Mouse (Mus musculus): ENCODE results near the gene Rpgrip1. TPM values are rescaled to one million over a fixed set of nuclear protein-coding genes. Genes with fewer than 3 reads are reported as not detected.

The Rpgrip1 gene
- polyA plus RNA-seq, 1 experiment from 2014 or later: 32.6 TPM

DNA sequence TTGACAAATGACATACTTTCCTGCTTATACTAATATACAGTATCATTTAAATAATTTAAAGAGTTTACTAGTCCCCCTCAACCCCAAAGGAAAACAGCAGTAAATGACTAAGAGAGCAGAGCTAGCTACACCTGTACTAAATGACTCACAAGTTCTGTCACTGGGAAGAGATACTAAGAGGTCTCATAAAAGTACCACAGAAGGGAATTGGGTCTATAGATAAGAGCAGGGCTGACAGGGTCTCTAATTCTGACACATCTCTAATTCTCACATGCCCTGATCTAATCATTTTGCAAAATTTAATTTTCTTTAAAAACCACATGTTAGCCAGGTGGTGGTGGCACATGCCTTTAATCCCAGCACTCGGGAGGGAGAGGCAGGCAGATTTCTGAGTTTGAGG, 78.3 kb downstream of the Rpgrip1 start:
- Histone ChIP-seq H3K27ac (replicated peaks in 1 of 2; ENCODE audit: control insufficient read depth in 1 of 2, insufficient read depth in 1 of 2, low read depth in 2 of 2, low read length in 2 of 2) (no peak overlapping the region), H3K4me1 (ENCODE audit: control insufficient read depth in 2 of 2, insufficient read depth in 2 of 2, low read length in 2 of 2) (no peaks in the 10 kb centered on the region), H3K4me2 (ENCODE audit: low read length) (no peak overlapping the region), H3K4me3 (ENCODE audit: control insufficient read depth in 1 of 2, insufficient read depth in 1 of 2, low read depth in 1 of 2, low read length in 2 of 2) (no peak overlapping the region), H3K9me3 (ENCODE audit: control insufficient read depth, low read length) (no peaks in the 10 kb centered on the region), H3K36me3 (ENCODE audit: control insufficient read depth, insufficient read depth, low read length) (peaks cover 16% of the 10 kb centered on the region), H3K27me3 (ENCODE audit: control insufficient read depth, insufficient read depth, low read length) (no peaks in the 10 kb centered on the region), H3K9ac (ENCODE audit: low read length) (no peak overlapping the region)
- 69% methylated on average over 1 of the region's 1 CpGs for WGBS
- no peak for ATAC-seq (ENCODE audit: insufficient number of reproducible peaks, insufficient read depth, low FRiP score, low read depth)

- no peak overlapping the region for H3K4me3 ChIP-seq (ENCODE audit: control insufficient read depth in 1 of 2, insufficient read depth in 1 of 2, low read depth in 1 of 2, low read length in 2 of 2)
- no peaks in the 10 kb centered on the region for H3K27me3 ChIP-seq (ENCODE audit: control insufficient read depth, insufficient read depth, low read length)
- H3K4me2 ChIP-seq (ENCODE audit: low read length): no peak overlapping the region
- no peak for ATAC-seq (ENCODE audit: insufficient number of reproducible peaks, insufficient read depth, low FRiP score, low read depth)
- WGBS: 82% methylated on average over 2 of the region's 2 CpGs
- H3K9me3 ChIP-seq (ENCODE audit: control insufficient read depth, low read length): no peaks in the 10 kb centered on the region
- H3K4me1 ChIP-seq (ENCODE audit: control insufficient read depth in 2 of 2, insufficient read depth in 2 of 2, low read length in 2 of 2): no peaks in the 10 kb centered on the region; a peak in 1 of 4 replicates
- H3K9ac ChIP-seq (ENCODE audit: low read length): no peak overlapping the region
- H3K27ac ChIP-seq (replicated peaks in 1 of 2; ENCODE audit: control insufficient read depth in 1 of 2, insufficient read depth in 1 of 2, low read depth in 2 of 2, low read length in 2 of 2): no peak overlapping the region
- H3K36me3 ChIP-seq (ENCODE audit: control insufficient read depth, insufficient read depth, low read length): peaks cover 16% of the 10 kb centered on the region
Measured at GRCm38 (mm10) chr14:52189519-52189918, 79.0 kb downstream of the Rpgrip1 start.

GRCm38 (mm10) chr14:52190740-52191359, 80.3 kb downstream of the Rpgrip1 start:
- Histone ChIP-seq H3K9me3 (ENCODE audit: control insufficient read depth, low read length) (no peaks in the 10 kb centered on the region), H3K4me2 (ENCODE audit: low read length) (no peak overlapping the region), H3K4me3 (ENCODE audit: control insufficient read depth in 1 of 2, insufficient read depth in 1 of 2, low read depth in 1 of 2, low read length in 2 of 2) (no peak overlapping the region), H3K9ac (ENCODE audit: low read length) (no peak overlapping the region), H3K27me3 (ENCODE audit: control insufficient read depth, insufficient read depth, low read length) (no peaks in the 10 kb centered on the region), H3K4me1 (ENCODE audit: control insufficient read depth in 2 of 2, insufficient read depth in 2 of 2, low read length in 2 of 2) (peaks cover 0 to 7% of the 10 kb centered on the region in 2 experiments; a peak in 2 of 4 replicates), H3K36me3 (ENCODE audit: control insufficient read depth, insufficient read depth, low read length) (peaks cover 16% of the 10 kb centered on the region), H3K27ac (replicated peaks in 1 of 2; ENCODE audit: control insufficient read depth in 1 of 2, insufficient read depth in 1 of 2, low read depth in 2 of 2, low read length in 2 of 2) (no peak overlapping the region)
- ATAC-seq (ENCODE audit: insufficient number of reproducible peaks, insufficient read depth, low FRiP score, low read depth): no peak

DNA sequence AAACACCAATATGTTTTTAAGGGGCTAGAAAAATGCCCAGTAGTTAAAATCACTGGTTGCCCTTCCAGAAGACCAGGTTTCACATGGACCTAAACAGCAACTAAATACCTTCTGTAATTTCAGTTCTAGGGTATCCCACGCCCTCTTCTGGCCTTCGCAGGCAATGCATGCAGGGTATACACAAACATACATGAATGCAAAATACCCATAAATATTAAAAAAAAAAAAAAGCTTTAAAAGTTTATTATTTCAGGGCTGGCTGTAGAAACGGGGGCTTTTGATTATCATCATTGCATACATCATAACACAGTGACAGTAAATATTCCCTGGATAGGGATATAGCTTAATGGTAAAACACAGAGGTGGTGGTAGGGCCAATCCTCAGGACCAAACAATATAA, 85.2 kb downstream of the Rpgrip1 start:
- Histone ChIP-seq H3K27me3 (ENCODE audit: control insufficient read depth, insufficient read depth, low read length) (no peaks in the 10 kb centered on the region), H3K4me3 (ENCODE audit: control insufficient read depth in 1 of 2, insufficient read depth in 1 of 2, low read depth in 1 of 2, low read length in 2 of 2) (peak overlapping the region in 1 of 2 experiments; percentile 88; a peak in 2 of 4 replicates), H3K9ac (ENCODE audit: low read length) (peak overlapping the region; percentile 97; the same call in 1 of the 2 replicates), H3K4me2 (ENCODE audit: low read length) (peak overlapping the region; percentile 88), H3K4me1 (ENCODE audit: control insufficient read depth in 2 of 2, insufficient read depth in 2 of 2, low read length in 2 of 2) (peaks cover 2 to 15% of the 10 kb centered on the region in 2 experiments; a peak in 2 of 4 replicates), H3K27ac (replicated peaks in 1 of 2; ENCODE audit: control insufficient read depth in 1 of 2, insufficient read depth in 1 of 2, low read depth in 2 of 2, low read length in 2 of 2) (no peak overlapping the region), H3K9me3 (ENCODE audit: control insufficient read depth, low read length) (no peaks in the 10 kb centered on the region), H3K36me3 (ENCODE audit: control insufficient read depth, insufficient read depth, low read length) (peaks cover 38% of the 10 kb centered on the region)
- WGBS: 17% methylated on average over 3 of the region's 3 CpGs
- ATAC-seq (ENCODE audit: insufficient number of reproducible peaks, insufficient read depth, low FRiP score, low read depth): no peak

- Histone ChIP-seq H3K9ac (ENCODE audit: low read length) (peak overlapping the region; percentile 97), H3K36me3 (ENCODE audit: control insufficient read depth, insufficient read depth, low read length) (peaks cover 45% of the 10 kb centered on the region), H3K4me1 (ENCODE audit: control insufficient read depth in 2 of 2, insufficient read depth in 2 of 2, low read length in 2 of 2) (peaks cover 2 to 15% of the 10 kb centered on the region in 2 experiments; a peak in 2 of 4 replicates), H3K4me3 (ENCODE audit: control insufficient read depth in 1 of 2, insufficient read depth in 1 of 2, low read depth in 1 of 2, low read length in 2 of 2) (peak overlapping the region; percentile 88 to 97), H3K9me3 (ENCODE audit: control insufficient read depth, low read length) (no peaks in the 10 kb centered on the region), H3K27me3 (ENCODE audit: control insufficient read depth, insufficient read depth, low read length) (no peaks in the 10 kb centered on the region), H3K4me2 (ENCODE audit: low read length) (peak overlapping the region; percentile 88), H3K27ac (replicated peaks in 1 of 2; ENCODE audit: control insufficient read depth in 1 of 2, insufficient read depth in 1 of 2, low read depth in 2 of 2, low read length in 2 of 2) (peak overlapping the region; percentile 96 to 98)
- ATAC-seq (ENCODE audit: insufficient number of reproducible peaks, insufficient read depth, low FRiP score, low read depth): peak; percentile 40
- WGBS: 1% methylated on average over 33 of the region's 59 CpGs
Measured at GRCm38 (mm10) chr14:52196230-52197155, 86.0 kb downstream of the Rpgrip1 start.

- ATAC-seq (ENCODE audit: insufficient number of reproducible peaks, insufficient read depth, low FRiP score, low read depth): peak; percentile 90
- H3K4me1 ChIP-seq (ENCODE audit: control insufficient read depth in 2 of 2, insufficient read depth in 2 of 2, low read length in 2 of 2): peaks cover 2 to 15% of the 10 kb centered on the region in 2 experiments; a peak in 2 of 4 replicates
- peak within 1 kb of the TSS; percentile 88 to 97 for H3K4me3 ChIP-seq (ENCODE audit: control insufficient read depth in 1 of 2, insufficient read depth in 1 of 2, low read depth in 1 of 2, low read length in 2 of 2)
- H3K9me3 ChIP-seq (ENCODE audit: control insufficient read depth, low read length): no peaks in the 10 kb centered on the region
- WGBS: under 1% methylated on average over 59 of the region's 59 CpGs
- H3K36me3 ChIP-seq (ENCODE audit: control insufficient read depth, insufficient read depth, low read length): peaks cover 48% of the 10 kb centered on the region
- H3K4me2 ChIP-seq (ENCODE audit: low read length): peak within 1 kb of the TSS; percentile 88
- H3K27ac ChIP-seq (replicated peaks in 1 of 2; ENCODE audit: control insufficient read depth in 1 of 2, insufficient read depth in 1 of 2, low read depth in 2 of 2, low read length in 2 of 2): peak within 1 kb of the TSS; percentile 96 to 98
- peak within 1 kb of the TSS; percentile 97 for H3K9ac ChIP-seq (ENCODE audit: low read length)
- H3K27me3 ChIP-seq (ENCODE audit: control insufficient read depth, insufficient read depth, low read length): no peaks in the 10 kb centered on the region
Measured at GRCm38 (mm10) chr14:52197156-52197878, 86.8 kb downstream of the Rpgrip1 start, which contains the start of gene Supt16. TSS of gene Supt16 (minus strand) at chr14:52197416.

- no peak for ATAC-seq (ENCODE audit: insufficient number of reproducible peaks, insufficient read depth, low FRiP score, low read depth)
- Histone ChIP-seq H3K4me3 (ENCODE audit: control insufficient read depth in 1 of 2, insufficient read depth in 1 of 2, low read depth in 1 of 2, low read length in 2 of 2) (peak overlapping the region in 1 of 2 experiments; percentile 88; a peak in 2 of 4 replicates), H3K36me3 (ENCODE audit: control insufficient read depth, insufficient read depth, low read length) (peaks cover 49% of the 10 kb centered on the region), H3K27me3 (ENCODE audit: control insufficient read depth, insufficient read depth, low read length) (no peaks in the 10 kb centered on the region), H3K27ac (replicated peaks in 1 of 2; ENCODE audit: control insufficient read depth in 1 of 2, insufficient read depth in 1 of 2, low read depth in 2 of 2, low read length in 2 of 2) (0 out of 4 replicates have a peak overlapping the region, but pooled peaks of 1 of the 2 experiments have one; percentile 30), H3K4me1 (ENCODE audit: control insufficient read depth in 2 of 2, insufficient read depth in 2 of 2, low read length in 2 of 2) (peaks cover 2 to 15% of the 10 kb centered on the region in 2 experiments; a peak in 2 of 4 replicates), H3K9ac (ENCODE audit: low read length) (peak overlapping the region; percentile 97), H3K4me2 (ENCODE audit: low read length) (peak overlapping the region; percentile 88), H3K9me3 (ENCODE audit: control insufficient read depth, low read length) (no peaks in the 10 kb centered on the region)
- WGBS: 37% methylated on average over 3 of the region's 3 CpGs
Measured at GRCm38 (mm10) chr14:52198141-52198540, 87.6 kb downstream of the Rpgrip1 start.
